Mouse (Mus musculus) stomach, postnatal 0 days (tissue): Measurements from ENCODE around the gene Oosp3. TPM values are rescaled to one million over a fixed set of nuclear protein-coding genes. Genes with fewer than 3 reads are reported as not detected.

Source experiments
- ATAC-seq: fragments of 200-750 bp; cut with Nextera tagmentation; 2 replicates; pipeline ENCODE4 v1.8.0; 2017; ENCODE audit not compliant: low FRiP score, low TSS enrichment
- DNase-seq: peaks from one replicate; pipeline ENCODE4 v3.0.0-alpha.2; 2016; ENCODE audit warnings: low spot score
- H3K27ac ChIP-seq: fragments of 300-500 bp; sonication (generic); replicated peaks from 2 replicates; pipeline ENCODE4 v1.5.1; 2014; ENCODE audit warnings: mild to moderate bottlenecking, control low read depth
- H3K27me3 ChIP-seq: fragments of 300-500 bp; sonication (generic); 2 replicates; pipeline ENCODE4 v1.6.1; 2014; ENCODE audit warnings: low read length; ENCODE audit not compliant: control insufficient read depth, insufficient read depth
- H3K36me3 ChIP-seq: fragments of 300-500 bp; sonication (generic); 2 replicates; pipeline ENCODE4 v1.6.1; 2014; ENCODE audit warnings: low read length, mixed read lengths; ENCODE audit not compliant: control insufficient read depth, insufficient read depth
- H3K4me1 ChIP-seq: fragments of 300-500 bp; sonication (generic); replicated peaks from 2 replicates; pipeline ENCODE4 v1.6.1; 2014; ENCODE audit warnings: antibody characterized with exemption; ENCODE audit not compliant: control insufficient read depth, insufficient read depth
- H3K4me2 ChIP-seq: fragments of 300-500 bp; sonication (generic); replicated peaks from 2 replicates; pipeline ENCODE4 v1.6.1; 2014; ENCODE audit warnings: low read depth, mild to moderate bottlenecking, control low read depth, moderate library complexity
- H3K4me3 ChIP-seq: fragments of 300-500 bp; sonication (generic); 2 replicates; pipeline ENCODE4 v1.5.1; 2014; ENCODE audit warnings: low read depth, low read length, control low read depth
- H3K9ac ChIP-seq: fragments of 300-500 bp; sonication (generic); 2 replicates; pipeline ENCODE4 v1.6.1; 2014; ENCODE audit warnings: mild to moderate bottlenecking, low read length, control low read depth, mixed read lengths
- H3K9me3 ChIP-seq: fragments of 300-500 bp; sonication (generic); 2 replicates; pipeline ENCODE4 v1.6.1; 2016; ENCODE audit warnings: low read length; ENCODE audit not compliant: control insufficient read depth
- CTCF ChIP-seq: IDR thresholded peaks from 2 replicates; pipeline ENCODE4 v1.5.1; 2016; ENCODE audit warnings: antibody characterized with exemption, low read depth, mild to moderate bottlenecking, moderate library complexity
- EP300 ChIP-seq: optimal IDR thresholded peaks from 2 replicates; pipeline ENCODE3; 2016; ENCODE audit warnings: antibody characterized with exemption
- WGBS: fragments of 180-500 bp; shearing (Covaris S2); extraction: QIAGEN DNeasy Blood & Tissue Kit; methylation state at CpG from one replicate; pipeline ENCODE4 v1.1.7; 2014; 5-methylcytosine and 5-hydroxymethylcytosine counted together
- polyA plus RNA-seq: library from polyadenylated mRNA; unstranded; fragments of >200 nt; fragmentation: Nextera tagmentation; extraction: Ambion mirVana; gene quantifications from 2 replicates; pipeline ENCODE4 v1.2.1, GENCODE M21; 2015

The Oosp3 gene
- polyA plus RNA-seq, 1 experiment from 2014 or later, result not detected

DNA sequence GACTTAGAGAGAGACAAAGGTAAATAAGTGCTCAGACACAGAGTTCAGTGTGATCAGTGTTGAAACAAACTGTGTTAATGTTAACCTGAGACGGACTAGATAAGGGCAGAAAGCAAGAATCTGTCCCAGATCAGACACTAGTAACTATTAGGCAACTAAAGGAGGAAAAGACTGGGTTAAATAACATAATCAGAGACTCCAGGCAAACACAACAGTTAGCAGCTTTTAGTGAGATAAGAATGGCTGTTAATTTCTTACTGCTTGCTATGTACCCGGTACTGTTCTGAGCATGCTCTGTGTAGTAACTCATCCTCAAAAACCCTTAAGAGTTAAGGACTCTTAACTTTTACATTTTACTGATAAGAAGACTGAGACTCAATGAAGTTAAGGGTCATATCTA is 29.1 kb downstream of the Oosp3 start:
- no peaks in the 10 kb centered on the region for H3K27me3 ChIP-seq
- H3K27ac ChIP-seq, result no peak overlapping the region
- H3K9ac ChIP-seq, result no peak overlapping the region
- no peak for ATAC-seq
- H3K4me2 ChIP-seq, result no peak overlapping the region
- WGBS, result 57% methylated on average over 2 of the region's 2 CpGs
- DNase-seq, result no peak
- no peaks in the 10 kb centered on the region for H3K4me1 ChIP-seq
- H3K36me3 ChIP-seq, result no peaks in the 10 kb centered on the region
- no peaks in the 10 kb centered on the region for H3K9me3 ChIP-seq
- TF ChIP-seq CTCF (no peak), EP300 (no peak)
- H3K4me3 ChIP-seq, result no peak overlapping the region

DNA sequence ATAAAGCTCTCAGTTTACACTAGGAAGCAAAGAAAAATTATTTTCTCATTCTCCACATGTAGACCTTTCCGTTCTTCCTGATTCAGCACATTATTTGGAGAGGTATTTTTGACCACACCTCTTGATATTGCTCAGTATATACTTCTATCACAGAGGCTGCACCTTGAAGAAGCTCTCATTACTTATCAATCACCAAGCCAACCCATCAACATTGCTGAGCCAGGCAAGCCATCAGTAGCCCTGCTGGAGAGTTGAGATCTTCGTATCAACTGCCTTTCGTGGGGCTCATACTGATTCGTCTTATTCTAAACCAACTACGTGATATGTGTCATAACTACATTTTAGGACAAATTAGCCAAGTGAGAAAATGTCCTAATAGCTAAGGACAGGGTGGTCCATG is 30.4 kb downstream of the Oosp3 start:
- no peak for TF ChIP-seq CTCF
- no peak for TF ChIP-seq EP300
- Histone ChIP-seq H3K36me3 (no peaks in the 10 kb centered on the region), H3K9me3 (no peaks in the 10 kb centered on the region), H3K27ac (no peak overlapping the region), H3K4me1 (no peaks in the 10 kb centered on the region), H3K27me3 (no peaks in the 10 kb centered on the region), H3K9ac (no peak overlapping the region), H3K4me2 (no peak overlapping the region), H3K4me3 (no peak overlapping the region)
- 88% methylated on average over 5 of the region's 5 CpGs for WGBS
- DNase-seq (no peak), ATAC-seq (no peak)

DNA sequence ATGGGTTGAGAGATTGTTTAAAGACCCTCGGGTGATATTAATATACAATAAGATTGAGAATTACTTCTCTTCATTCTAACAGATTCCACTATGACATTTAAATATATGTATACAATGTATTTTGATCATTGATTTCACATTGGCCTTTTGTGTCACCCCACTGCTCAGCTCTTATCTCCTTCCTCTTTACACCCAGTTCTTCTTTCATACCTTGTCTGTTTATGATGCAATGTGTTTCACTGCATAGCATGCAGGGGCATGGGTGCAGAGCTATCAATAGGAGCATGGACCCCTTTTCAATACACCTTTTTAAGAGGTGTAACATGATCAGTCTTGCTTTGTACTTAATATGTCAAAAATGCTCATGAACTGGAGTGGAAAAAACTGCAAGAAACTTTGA is 33.4 kb downstream of the Oosp3 start:
- no peak for TF ChIP-seq CTCF
- TF ChIP-seq EP300, result no peak
- DNase-seq, result no peak
- WGBS, result 74% methylated on average over 1 of the region's 1 CpGs

DNA sequence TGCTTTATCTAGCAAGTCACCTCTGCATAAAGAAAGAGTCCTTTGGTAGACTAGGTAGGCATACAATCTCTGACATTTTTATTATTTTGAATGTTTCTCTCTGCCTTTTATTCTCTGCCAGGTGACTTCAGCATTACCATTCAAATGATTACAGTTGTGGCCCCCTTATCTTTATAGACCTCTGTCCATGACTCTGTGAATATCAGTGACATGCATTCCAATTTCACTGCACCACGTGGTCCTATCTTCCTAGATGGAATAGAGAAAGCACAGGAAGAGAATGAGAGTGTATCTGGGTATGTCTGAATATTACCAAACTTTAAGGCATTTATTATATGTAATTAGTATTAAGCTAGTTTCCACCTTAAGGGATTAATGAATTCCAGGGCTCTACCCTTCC is 39.6 kb downstream of the Oosp3 start:
- H3K27ac ChIP-seq, result no peak overlapping the region
- no peak overlapping the region for H3K4me2 ChIP-seq
- TF ChIP-seq CTCF, result no peak
- TF ChIP-seq EP300, result no peak
- 50% methylated on average over 1 of the region's 1 CpGs for WGBS
- H3K27me3 ChIP-seq, result no peaks in the 10 kb centered on the region
- no peaks in the 10 kb centered on the region for H3K36me3 ChIP-seq
- no peak overlapping the region for H3K4me3 ChIP-seq
- H3K4me1 ChIP-seq, result no peaks in the 10 kb centered on the region
- ATAC-seq, result no peak
- H3K9me3 ChIP-seq, result no peaks in the 10 kb centered on the region
- no peak overlapping the region for H3K9ac ChIP-seq
- DNase-seq, result no peak

More for the DNA sequence above, 33.4 kb downstream of the Oosp3 start:
- Histone ChIP-seq H3K4me1 (no peaks in the 10 kb centered on the region), H3K9me3 (no peaks in the 10 kb centered on the region), H3K27me3 (no peaks in the 10 kb centered on the region), H3K4me3 (no peak overlapping the region), H3K9ac (no peak overlapping the region), H3K36me3 (no peaks in the 10 kb centered on the region), H3K4me2 (no peak overlapping the region), H3K27ac (no peak overlapping the region)
- no peak for ATAC-seq

DNA sequence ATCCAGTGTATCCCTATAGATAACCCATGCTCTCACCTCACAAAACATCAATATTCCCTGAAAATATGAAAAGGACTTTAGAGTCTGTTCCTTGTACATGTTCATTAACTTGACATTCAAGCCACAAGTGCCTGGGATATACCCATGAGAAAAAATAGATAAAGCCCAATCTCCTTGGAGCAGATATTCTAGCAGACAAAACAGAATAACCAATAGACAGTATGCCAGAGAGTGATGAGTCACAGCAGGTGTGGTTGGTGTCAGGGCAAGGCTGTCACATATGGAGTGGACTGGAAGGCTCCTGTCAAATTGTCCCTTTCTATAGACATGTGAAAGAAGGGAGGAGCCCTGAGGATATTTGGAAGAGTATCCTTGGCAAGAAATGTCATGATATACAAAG is 48.8 kb downstream of the Oosp3 start:
- H3K4me3 ChIP-seq, result no peak overlapping the region
- H3K9me3 ChIP-seq, result no peaks in the 10 kb centered on the region
- no peak overlapping the region for H3K4me2 ChIP-seq
- no peaks in the 10 kb centered on the region for H3K27me3 ChIP-seq
- no peak for ATAC-seq
- H3K27ac ChIP-seq, result no peak overlapping the region
- DNase-seq, result no peak
- H3K36me3 ChIP-seq, result no peaks in the 10 kb centered on the region
- TF ChIP-seq CTCF (no peak), EP300 (no peak)
- H3K4me1 ChIP-seq, result no peaks in the 10 kb centered on the region
- no peak overlapping the region for H3K9ac ChIP-seq

DNA sequence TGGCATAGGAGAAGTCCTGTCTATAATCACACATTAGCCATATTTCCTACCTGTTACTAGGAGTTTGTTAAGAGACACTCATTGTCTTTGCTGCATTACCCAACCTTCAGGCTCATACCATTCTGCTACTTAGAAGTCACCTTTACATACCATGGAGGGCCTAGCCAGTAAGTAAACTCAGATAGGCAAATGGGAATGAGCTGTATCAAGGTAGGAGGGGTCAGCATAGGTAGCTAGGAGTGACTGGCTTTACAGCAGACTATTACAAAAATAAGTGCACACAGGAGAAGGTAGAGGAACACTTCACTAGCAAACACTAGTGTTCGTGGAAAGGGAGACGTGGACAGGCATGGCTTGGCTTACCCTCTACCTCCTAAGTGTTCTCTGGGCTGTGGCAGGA is 50.4 kb downstream of the Oosp3 start, which contains the start of gene Gif:
TSS of gene Gif (plus strand) at position 257 of the 400 bp plus-strand sequence.
- H3K9me3 ChIP-seq, result no peaks in the 10 kb centered on the region
- no peak within 1 kb of the TSS for H3K4me2 ChIP-seq
- WGBS, result 83% methylated on average over 2 of the region's 2 CpGs
- no peaks in the 10 kb centered on the region for H3K4me1 ChIP-seq
- no peak for DNase-seq
- no peaks in the 10 kb centered on the region for H3K36me3 ChIP-seq
- H3K4me3 ChIP-seq, result no peak within 1 kb of the TSS
- no peak for ATAC-seq
- TF ChIP-seq CTCF, result no peak
- TF ChIP-seq EP300, result no peak
- no peaks in the 10 kb centered on the region for H3K27me3 ChIP-seq
- no peak within 1 kb of the TSS for H3K9ac ChIP-seq
- no peak within 1 kb of the TSS for H3K27ac ChIP-seq

Other genes with a start within 250 kb of the Oosp3 start
- gene Ms4a6c, start 227.7 kb upstream of the Oosp3 start, polyA plus RNA-seq, result 9.6 and 10.5 TPM in 2 replicates
- 0.16 and 0.19 TPM in 2 replicates for gene Gm8369, start 211.1 kb upstream of the Oosp3 start, polyA plus RNA-seq
- 6.6 and 6.9 TPM in 2 replicates for gene Ms4a6b, start 180.5 kb upstream of the Oosp3 start, polyA plus RNA-seq
- gene Ms4a4d, start 160.3 kb upstream of the Oosp3 start, polyA plus RNA-seq, result 8.6 and 9.1 TPM in 2 replicates
- 4.5 and 5.0 TPM in 2 replicates for gene Ms4a6d, start 92.2 kb upstream of the Oosp3 start, polyA plus RNA-seq
- gene Ms4a2, start 73.3 kb upstream of the Oosp3 start, polyA plus RNA-seq, result 0.16 and 0.24 TPM in 2 replicates
- gene Ms4a3, start 56.2 kb upstream of the Oosp3 start, polyA plus RNA-seq, result 0.07 and 0.10 TPM in 2 replicates
- gene Oosp2, start 36.5 kb upstream of the Oosp3 start, polyA plus RNA-seq, result not detected in 2 replicates
- gene Oosp1, start 5.9 kb upstream of the Oosp3 start, polyA plus RNA-seq, result not detected in 2 replicates
- 161 and 172 TPM in 2 replicates for gene Gif, start 50.5 kb downstream of the Oosp3 start, polyA plus RNA-seq
- 49.2 and 51.4 TPM in 2 replicates for gene Mrpl16, start 73.3 kb downstream of the Oosp3 start, polyA plus RNA-seq
- 17.9 and 18.7 TPM in 2 replicates for gene Stx3, start 122.3 kb downstream of the Oosp3 start, polyA plus RNA-seq
- gene Olfr1417, start 142.2 kb downstream of the Oosp3 start, polyA plus RNA-seq, result not detected in 2 replicates
- not detected in 2 replicates for gene Olfr1418, start 164.0 kb downstream of the Oosp3 start, polyA plus RNA-seq
- not detected in 2 replicates for gene Olfr1419, start 178.1 kb downstream of the Oosp3 start, polyA plus RNA-seq
- gene Olfr1420, start 189.5 kb downstream of the Oosp3 start, polyA plus RNA-seq, result 0.06 and 0.08 TPM in 2 replicates
- gene Patl1, start 215.3 kb downstream of the Oosp3 start, polyA plus RNA-seq, result 5.7 and 6.6 TPM in 2 replicates